Mouse (Mus musculus): ENCODE measurements around the gene Plxnd1. TPM values are rescaled to one million over a fixed set of nuclear protein-coding genes. Genes with fewer than 3 reads are reported as not detected.

The Plxnd1 gene
- polyA plus RNA-seq, 1 experiment from 2014 or later = 9.7 TPM

DNA sequence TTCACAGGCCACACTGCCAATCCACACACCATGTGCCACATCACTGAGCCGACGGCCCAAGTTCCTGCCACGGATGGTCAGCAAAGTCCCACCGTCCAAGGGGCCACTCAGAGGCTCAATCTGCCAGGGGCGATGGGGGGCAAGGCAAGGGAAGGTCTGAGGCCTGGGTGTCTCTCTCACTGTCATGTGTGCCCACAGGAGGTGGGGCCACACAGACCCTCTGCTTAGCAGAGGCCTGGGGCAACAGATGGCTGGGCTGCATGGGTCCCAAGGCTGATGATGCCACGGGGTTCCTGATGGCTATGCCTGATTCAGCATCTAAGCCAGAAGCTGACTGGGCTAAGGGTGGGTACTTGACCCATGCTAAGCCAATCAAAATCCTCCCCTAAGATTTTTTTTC lies 26.1 kb downstream of the Plxnd1 start:
- Histone ChIP-seq H3K9me3 (replicated peaks; ENCODE audit: control insufficient read depth, low read length) (no peaks in the 10 kb centered on the region), H3K27ac (ENCODE audit: low read length) (no peak overlapping the region), H3K27me3 (ENCODE audit: control insufficient read depth, insufficient read depth, low read depth, low read length) (no peaks in the 10 kb centered on the region), H3K9ac (ENCODE audit: low read depth, low read length) (no peak overlapping the region), H3K4me1 (ENCODE audit: control insufficient read depth, low read depth, low read length) (no peaks in the 10 kb centered on the region; the same call in none of the 2 replicates), H3K4me2 (ENCODE audit: low read depth, low read length) (no peak overlapping the region), H3K36me3 (ENCODE audit: control insufficient read depth, insufficient read depth) (no peaks in the 10 kb centered on the region), H3K4me3 (ENCODE audit: low read depth, low read length) (no peak overlapping the region)
- WGBS (ENCODE audit: insufficient replicate concordance) = 65% methylated on average over 6 of the region's 6 CpGs
- ATAC-seq (ENCODE audit: low read depth) = no peak

DNA sequence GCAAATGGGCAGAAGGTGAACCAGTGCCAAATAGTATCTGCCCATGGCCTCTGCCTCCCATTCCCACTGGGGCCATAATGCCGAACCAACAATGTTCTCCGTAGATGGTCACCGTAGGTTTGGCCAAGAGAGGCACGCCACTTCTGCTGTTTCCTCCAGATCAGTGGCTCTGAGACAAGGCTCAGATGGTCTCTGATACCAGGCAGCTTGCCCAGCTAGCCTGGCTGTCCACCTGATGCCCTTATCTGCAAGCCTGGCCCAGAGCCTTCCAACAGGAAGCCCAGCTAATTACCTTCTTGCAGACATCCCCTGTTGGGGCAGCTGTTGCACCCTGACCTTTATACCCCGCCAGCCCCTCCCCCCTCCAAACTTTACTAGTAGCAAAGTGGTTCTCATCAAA lies 26.7 kb downstream of the Plxnd1 start:
- H3K4me1 ChIP-seq (ENCODE audit: control insufficient read depth, low read depth, low read length) = no peaks in the 10 kb centered on the region; the same call in none of the 2 replicates
- no peaks in the 10 kb centered on the region for H3K9me3 ChIP-seq (replicated peaks; ENCODE audit: control insufficient read depth, low read length)
- 56% methylated on average over 5 of the region's 5 CpGs for WGBS (ENCODE audit: insufficient replicate concordance)
- no peak overlapping the region for H3K9ac ChIP-seq (ENCODE audit: low read depth, low read length)
- no peak overlapping the region for H3K4me3 ChIP-seq (ENCODE audit: low read depth, low read length)
- ATAC-seq (ENCODE audit: low read depth) = no peak
- no peak overlapping the region for H3K4me2 ChIP-seq (ENCODE audit: low read depth, low read length)
- no peak overlapping the region for H3K27ac ChIP-seq (ENCODE audit: low read length)
- H3K27me3 ChIP-seq (ENCODE audit: control insufficient read depth, insufficient read depth, low read depth, low read length) = no peaks in the 10 kb centered on the region
- H3K36me3 ChIP-seq (ENCODE audit: control insufficient read depth, insufficient read depth) = no peaks in the 10 kb centered on the region

DNA sequence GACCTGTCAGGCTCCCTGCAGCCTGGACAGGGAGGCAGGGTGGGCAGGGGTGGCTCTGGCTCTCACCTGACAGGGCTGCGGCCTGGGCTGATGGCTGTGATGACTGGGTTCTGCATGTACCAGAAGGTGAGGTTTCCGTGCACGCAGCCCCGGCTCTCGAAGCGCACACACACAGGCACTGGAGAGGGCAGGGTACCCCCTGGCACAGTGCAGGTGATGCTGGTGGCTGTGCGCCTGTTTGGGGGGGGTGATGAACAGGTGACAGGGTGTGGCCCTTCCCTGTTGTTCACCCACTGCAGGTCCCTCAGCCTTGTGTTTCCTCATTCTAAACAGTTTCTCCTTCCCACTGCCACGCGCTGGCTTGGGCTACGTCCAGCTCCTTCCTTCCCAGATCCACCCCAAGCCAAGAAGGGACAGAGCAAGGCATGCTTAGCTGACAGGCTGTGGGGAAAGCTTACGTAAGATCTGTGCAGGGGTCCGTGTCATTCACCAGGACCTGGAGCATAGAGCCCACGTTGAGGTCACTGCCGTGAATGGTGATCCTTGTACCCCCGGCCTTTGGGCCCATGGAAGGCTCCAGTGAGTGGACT lies 27.4 kb downstream of the Plxnd1 start:
- WGBS (ENCODE audit: insufficient replicate concordance) = 68% methylated on average over 15 of the region's 15 CpGs
- no peak for ATAC-seq (ENCODE audit: low read depth)
- no peaks in the 10 kb centered on the region; the same call in none of the 2 replicates for H3K4me1 ChIP-seq (ENCODE audit: control insufficient read depth, low read depth, low read length)
- H3K27me3 ChIP-seq (ENCODE audit: control insufficient read depth, insufficient read depth, low read depth, low read length) = no peaks in the 10 kb centered on the region
- no peak overlapping the region for H3K27ac ChIP-seq (ENCODE audit: low read length)
- H3K4me2 ChIP-seq (ENCODE audit: low read depth, low read length) = no peak overlapping the region
- H3K4me3 ChIP-seq (ENCODE audit: low read depth, low read length) = no peak overlapping the region
- H3K36me3 ChIP-seq (ENCODE audit: control insufficient read depth, insufficient read depth) = no peaks in the 10 kb centered on the region
- H3K9ac ChIP-seq (ENCODE audit: low read depth, low read length) = no peak overlapping the region
- no peaks in the 10 kb centered on the region for H3K9me3 ChIP-seq (replicated peaks; ENCODE audit: control insufficient read depth, low read length)

DNA sequence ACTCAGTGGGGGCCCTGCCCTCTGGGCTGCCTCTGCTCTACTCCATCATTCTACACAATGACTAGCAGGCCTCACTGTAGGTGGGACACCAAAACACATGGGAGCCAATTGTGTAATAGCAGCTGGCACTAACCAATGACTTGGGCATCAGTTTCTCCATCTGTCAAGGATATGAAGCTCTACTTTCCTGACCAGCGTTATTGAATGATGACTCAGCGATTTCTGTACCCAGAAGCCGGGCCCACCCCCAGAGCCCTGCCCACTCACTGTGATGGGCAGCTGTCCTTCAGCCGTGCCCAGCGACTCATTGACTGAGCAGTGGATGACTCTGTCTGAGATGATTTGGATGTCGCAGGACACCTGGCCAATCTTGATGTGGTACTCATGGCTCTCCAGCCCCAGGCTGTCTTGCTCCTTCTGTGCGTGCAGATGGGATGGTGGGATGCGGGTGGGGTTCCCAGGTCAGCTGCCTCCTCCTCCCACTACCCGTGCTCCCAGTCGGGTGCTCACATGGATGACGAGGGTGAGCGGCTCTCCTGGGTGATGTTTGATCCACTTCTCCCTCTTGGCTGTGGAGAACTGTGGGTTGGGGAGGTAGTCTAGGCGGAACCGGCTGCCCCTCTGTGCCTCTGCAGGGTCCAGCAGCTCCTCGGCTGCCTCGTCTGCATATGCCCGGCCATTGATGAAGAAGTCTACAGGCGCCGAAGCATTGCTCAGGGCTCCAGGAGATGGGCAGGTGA lies 28.4 kb downstream of the Plxnd1 start:
- Histone ChIP-seq H3K9me3 (replicated peaks; ENCODE audit: control insufficient read depth, low read length) (no peaks in the 10 kb centered on the region), H3K9ac (ENCODE audit: low read depth, low read length) (no peak overlapping the region), H3K36me3 (ENCODE audit: control insufficient read depth, insufficient read depth) (no peaks in the 10 kb centered on the region), H3K4me1 (ENCODE audit: control insufficient read depth, low read depth, low read length) (no peaks in the 10 kb centered on the region; the same call in none of the 2 replicates), H3K27ac (ENCODE audit: low read length) (no peak overlapping the region), H3K4me2 (ENCODE audit: low read depth, low read length) (no peak overlapping the region), H3K27me3 (ENCODE audit: control insufficient read depth, insufficient read depth, low read depth, low read length) (no peaks in the 10 kb centered on the region), H3K4me3 (ENCODE audit: low read depth, low read length) (no peak overlapping the region)
- WGBS (ENCODE audit: insufficient replicate concordance) = 70% methylated on average over 19 of the region's 19 CpGs
- no peak for ATAC-seq (ENCODE audit: low read depth)

DNA sequence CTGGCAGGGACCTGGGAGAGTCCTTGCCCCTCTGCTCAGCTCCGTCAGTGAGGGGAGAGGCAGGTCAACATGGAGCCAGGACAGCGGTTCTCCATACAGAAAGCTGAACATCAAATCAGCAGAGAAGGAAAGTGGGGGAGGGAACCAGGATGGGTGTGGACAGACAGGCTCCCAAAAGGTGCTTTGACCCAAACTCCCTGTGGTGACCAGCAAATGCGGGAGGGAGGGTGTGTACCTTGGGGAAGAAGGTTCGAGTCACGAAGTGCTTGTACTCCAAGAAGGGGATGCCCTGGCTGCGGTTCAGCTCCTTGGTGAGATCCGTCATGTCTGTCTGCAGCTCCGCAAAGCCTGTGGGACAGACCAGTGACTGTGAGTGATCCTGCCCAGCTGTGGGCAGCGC lies 31.1 kb downstream of the Plxnd1 start:
- H3K36me3 ChIP-seq (ENCODE audit: control insufficient read depth, insufficient read depth) = no peaks in the 10 kb centered on the region
- no peak overlapping the region for H3K4me2 ChIP-seq (ENCODE audit: low read depth, low read length)
- ATAC-seq (ENCODE audit: low read depth) = no peak
- no peak overlapping the region for H3K9ac ChIP-seq (ENCODE audit: low read depth, low read length)
- H3K27ac ChIP-seq (ENCODE audit: low read length) = no peak overlapping the region
- no peaks in the 10 kb centered on the region for H3K9me3 ChIP-seq (replicated peaks; ENCODE audit: control insufficient read depth, low read length)
- H3K27me3 ChIP-seq (ENCODE audit: control insufficient read depth, insufficient read depth, low read depth, low read length) = no peaks in the 10 kb centered on the region
- H3K4me3 ChIP-seq (ENCODE audit: low read depth, low read length) = no peak overlapping the region
- WGBS (ENCODE audit: insufficient replicate concordance) = 69% methylated on average over 9 of the region's 9 CpGs
- H3K4me1 ChIP-seq (ENCODE audit: control insufficient read depth, low read depth, low read length) = no peaks in the 10 kb centered on the region; the same call in 1 of the 2 replicates

DNA sequence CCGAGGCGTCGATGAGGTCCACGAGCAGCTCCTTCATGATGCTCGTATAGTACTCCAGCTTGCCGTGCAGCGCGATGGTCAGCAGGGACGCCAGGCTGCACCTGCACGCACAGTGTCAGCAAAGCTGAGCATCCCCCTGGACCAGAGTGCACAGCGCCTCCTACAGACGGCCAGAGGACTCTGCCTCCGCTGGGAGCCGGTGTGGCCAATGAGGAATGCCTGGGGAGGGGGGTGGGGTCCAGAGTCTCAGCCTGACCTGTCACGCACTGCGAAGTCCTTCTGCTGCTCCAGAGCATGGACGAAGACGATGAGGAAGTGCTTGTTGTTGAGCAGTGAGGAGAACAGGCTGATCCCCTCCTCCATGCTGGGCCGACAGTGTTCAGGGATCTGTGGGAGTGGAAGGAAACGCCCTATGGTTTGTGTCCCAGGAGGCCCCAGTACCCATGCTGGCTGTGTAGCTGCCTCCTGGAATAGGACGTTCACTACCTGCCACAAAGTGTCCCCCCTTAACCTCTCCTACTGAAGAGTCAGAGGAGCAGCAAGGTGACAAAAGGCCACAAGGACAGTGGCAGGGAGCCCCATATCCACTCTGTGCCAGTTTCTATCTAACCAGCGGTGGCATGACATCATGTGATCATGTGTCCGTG lies 32.2 kb downstream of the Plxnd1 start:
- H3K4me1 ChIP-seq (ENCODE audit: control insufficient read depth, low read depth, low read length) = no peaks in the 10 kb centered on the region
- H3K4me3 ChIP-seq (ENCODE audit: low read depth, low read length) = no peak overlapping the region
- H3K27me3 ChIP-seq (ENCODE audit: control insufficient read depth, insufficient read depth, low read depth, low read length) = no peaks in the 10 kb centered on the region
- H3K9ac ChIP-seq (ENCODE audit: low read depth, low read length) = no peak overlapping the region
- H3K9me3 ChIP-seq (replicated peaks; ENCODE audit: control insufficient read depth, low read length) = no peaks in the 10 kb centered on the region
- no peak overlapping the region for H3K27ac ChIP-seq (ENCODE audit: low read length)
- H3K4me2 ChIP-seq (ENCODE audit: low read depth, low read length) = no peak overlapping the region
- WGBS (ENCODE audit: insufficient replicate concordance) = 70% methylated on average over 23 of the region's 23 CpGs
- no peak for ATAC-seq (ENCODE audit: low read depth)
- no peaks in the 10 kb centered on the region for H3K36me3 ChIP-seq (ENCODE audit: control insufficient read depth, insufficient read depth)

DNA sequence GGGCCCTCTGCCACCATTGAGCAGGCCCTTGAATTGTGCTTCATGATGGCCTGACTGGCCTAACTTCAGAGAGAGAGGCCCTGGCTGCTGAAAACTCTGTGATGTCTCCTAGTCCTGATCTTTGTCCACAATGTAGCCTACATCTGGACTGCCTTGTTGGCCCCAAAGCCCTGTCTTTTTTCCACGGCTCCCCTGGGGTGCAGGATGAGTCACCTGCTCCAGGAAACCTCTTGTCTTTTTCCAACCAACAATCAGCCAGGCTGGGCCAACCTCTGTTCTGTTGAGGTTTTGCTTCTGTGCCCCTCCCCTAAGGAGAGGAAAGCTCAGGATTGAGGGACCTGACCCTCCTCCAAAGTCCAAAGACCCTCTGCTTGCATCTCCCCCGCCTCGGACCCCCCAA lies 33.1 kb downstream of the Plxnd1 start:
- Histone ChIP-seq H3K27ac (ENCODE audit: low read length) (no peak overlapping the region), H3K36me3 (ENCODE audit: control insufficient read depth, insufficient read depth) (no peaks in the 10 kb centered on the region), H3K9ac (ENCODE audit: low read depth, low read length) (no peak overlapping the region), H3K4me1 (ENCODE audit: control insufficient read depth, low read depth, low read length) (peaks cover 4% of the 10 kb centered on the region; the same call in 1 of the 2 replicates), H3K4me2 (ENCODE audit: low read depth, low read length) (no peak overlapping the region), H3K4me3 (ENCODE audit: low read depth, low read length) (no peak overlapping the region), H3K9me3 (replicated peaks; ENCODE audit: control insufficient read depth, low read length) (no peaks in the 10 kb centered on the region), H3K27me3 (ENCODE audit: control insufficient read depth, insufficient read depth, low read depth, low read length) (no peaks in the 10 kb centered on the region)
- no peak for ATAC-seq (ENCODE audit: low read depth)
- 71% methylated on average over 3 of the region's 3 CpGs for WGBS (ENCODE audit: insufficient replicate concordance)

DNA sequence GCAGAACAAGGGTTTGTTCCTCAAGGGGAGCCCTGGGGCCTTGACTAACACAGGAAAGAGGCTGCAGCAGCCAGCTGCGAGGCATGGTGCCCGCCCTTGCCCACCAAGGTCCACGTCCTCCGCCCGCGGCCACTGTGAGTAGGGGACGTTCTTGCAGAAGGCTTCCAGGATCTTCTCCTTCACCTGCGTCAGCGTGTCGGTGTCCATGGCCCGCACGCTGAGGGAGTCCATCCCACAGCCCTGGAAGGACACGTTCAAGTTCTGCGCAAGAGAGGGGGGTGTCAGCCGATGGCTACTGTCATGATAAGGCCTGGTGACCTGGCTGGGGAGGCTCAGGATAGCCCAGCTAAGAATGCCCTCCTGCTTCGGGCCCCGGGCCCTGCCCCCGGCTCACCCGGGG lies 34.5 kb downstream of the Plxnd1 start:
- Histone ChIP-seq H3K4me3 (ENCODE audit: low read depth, low read length) (no peak overlapping the region), H3K9ac (ENCODE audit: low read depth, low read length) (no peak overlapping the region), H3K27me3 (ENCODE audit: control insufficient read depth, insufficient read depth, low read depth, low read length) (no peaks in the 10 kb centered on the region), H3K4me2 (ENCODE audit: low read depth, low read length) (no peak overlapping the region), H3K36me3 (ENCODE audit: control insufficient read depth, insufficient read depth) (no peaks in the 10 kb centered on the region; the same call in 1 of the 2 replicates), H3K27ac (ENCODE audit: low read length) (no peak overlapping the region), H3K4me1 (ENCODE audit: control insufficient read depth, low read depth, low read length) (peaks cover 4% of the 10 kb centered on the region; the same call in 1 of the 2 replicates), H3K9me3 (replicated peaks; ENCODE audit: control insufficient read depth, low read length) (no peaks in the 10 kb centered on the region)
- ATAC-seq (ENCODE audit: low read depth) = no peak
- WGBS (ENCODE audit: insufficient replicate concordance) = 80% methylated on average over 19 of the region's 19 CpGs

DNA sequence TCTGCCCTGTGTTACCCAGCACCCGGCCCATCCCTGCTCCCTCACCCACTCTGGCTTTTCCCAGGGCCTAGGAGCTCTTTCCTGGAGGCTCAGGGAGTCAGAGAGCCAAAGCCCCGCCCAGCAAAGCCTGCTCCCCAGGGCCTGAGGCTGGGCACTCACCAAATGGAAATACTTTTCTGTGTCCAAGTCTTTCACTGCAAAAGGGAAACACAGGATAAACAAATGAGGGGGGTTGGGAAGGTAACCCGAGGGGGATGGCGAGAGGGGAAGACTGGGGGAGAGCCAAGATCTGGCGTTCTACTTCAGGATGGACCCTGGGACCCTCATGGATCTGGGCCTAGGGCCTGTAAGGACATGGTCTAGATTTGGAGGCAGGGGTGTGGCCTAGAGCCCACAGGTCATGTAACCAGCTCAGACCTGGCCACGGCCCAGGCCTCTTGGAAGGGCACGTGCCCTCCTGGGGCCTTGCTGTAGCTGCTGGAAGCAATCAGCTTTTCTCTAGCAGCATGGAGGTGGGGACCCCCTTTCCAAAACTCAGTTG lies 35.6 kb downstream of the Plxnd1 start:
- WGBS (ENCODE audit: insufficient replicate concordance) = 70% methylated on average over 7 of the region's 7 CpGs

More for the DNA sequence above, 35.6 kb downstream of the Plxnd1 start:
- Histone ChIP-seq H3K4me1 (ENCODE audit: control insufficient read depth, low read depth, low read length) (peaks cover 4% of the 10 kb centered on the region; the same call in 1 of the 2 replicates), H3K36me3 (ENCODE audit: control insufficient read depth, insufficient read depth) (no peaks in the 10 kb centered on the region; the same call in 1 of the 2 replicates), H3K27me3 (ENCODE audit: control insufficient read depth, insufficient read depth, low read depth, low read length) (no peaks in the 10 kb centered on the region), H3K4me2 (ENCODE audit: low read depth, low read length) (no peak overlapping the region), H3K27ac (ENCODE audit: low read length) (no peak overlapping the region), H3K4me3 (ENCODE audit: low read depth, low read length) (no peak overlapping the region), H3K9me3 (replicated peaks; ENCODE audit: control insufficient read depth, low read length) (no peaks in the 10 kb centered on the region), H3K9ac (ENCODE audit: low read depth, low read length) (no peak overlapping the region)
- ATAC-seq (ENCODE audit: low read depth) = no peak

Measured in liver, embryonic 16.5 days (tissue).